Mouse (Mus musculus) adrenal gland, adult 18-20 months (tissue): ENCODE data around the gene Aff3. TPM values are rescaled to one million over a fixed set of nuclear protein-coding genes. Genes with fewer than 3 reads are reported as not detected.

ENCODE experiments used
- DNase-seq, 2 experiments: peaks; one replicate each; pipeline ENCODE4 v3.0.0; 2021 to 2022; ENCODE audit warnings: low spot score in 2 of 2
- total RNA-seq, 2 experiments: library from RNA; stranded (reverse); gene quantifications; 1 replicate in 1 of 2; 2 replicates in 1 of 2; pipeline ENCODE4 v1.2.3; 2021

Gene Aff3
- total RNA-seq, 2 experiments from 2014 or later, result 2.2 to 2.8 TPM

GRCm38 (mm10) chr1:38398566-38398965 lies 266.2 kb downstream of the Aff3 start:
- DNase-seq, result no peak

GRCm38 (mm10) chr1:38395194-38395681 lies 269.5 kb downstream of the Aff3 start:
- DNase-seq, result no peak

- DNase-seq, result no peak
Measured at GRCm38 (mm10) chr1:38394493-38394892, 270.3 kb downstream of the Aff3 start.

- DNase-seq, result no peak
Measured at GRCm38 (mm10) chr1:38393516-38393915, 271.2 kb downstream of the Aff3 start.

GRCm38 (mm10) chr1:38392928-38393327 lies 271.8 kb downstream of the Aff3 start:
- peak; percentile 29 to 43 for DNase-seq

GRCm38 (mm10) chr1:38390886-38391249 lies 273.9 kb downstream of the Aff3 start:
- DNase-seq, result no peak

- no peak for DNase-seq
Measured at GRCm38 (mm10) chr1:38390235-38390885, 274.4 kb downstream of the Aff3 start.

GRCm38 (mm10) chr1:38389576-38389975 lies 275.2 kb downstream of the Aff3 start:
- no peak for DNase-seq

GRCm38 (mm10) chr1:38388466-38388865 lies 276.3 kb downstream of the Aff3 start:
- no peak for DNase-seq

GRCm38 (mm10) chr1:38387438-38387837 lies 277.3 kb downstream of the Aff3 start:
- DNase-seq, result no peak

- no peak for DNase-seq
Measured at GRCm38 (mm10) chr1:38384457-38385121, 280.2 kb downstream of the Aff3 start.

GRCm38 (mm10) chr1:38384010-38384409 lies 280.7 kb downstream of the Aff3 start:
- DNase-seq, result no peak

- DNase-seq, result no peak
Measured at GRCm38 (mm10) chr1:38382683-38383082, 282.1 kb downstream of the Aff3 start.

- DNase-seq, result no peak
Measured at GRCm38 (mm10) chr1:38377930-38378329, 286.8 kb downstream of the Aff3 start.

GRCm38 (mm10) chr1:38369166-38369565 lies 295.6 kb downstream of the Aff3 start:
- no peak for DNase-seq

- peak in 1 of 2 experiments; percentile 15 for DNase-seq
Measured at GRCm38 (mm10) chr1:38368081-38368689, 296.6 kb downstream of the Aff3 start.

GRCm38 (mm10) chr1:38367404-38368080 lies 297.2 kb downstream of the Aff3 start:
- no peak for DNase-seq

GRCm38 (mm10) chr1:38363856-38364255 lies 300.9 kb downstream of the Aff3 start:
- DNase-seq, result no peak

GRCm38 (mm10) chr1:38362275-38362674 lies 302.5 kb downstream of the Aff3 start:
- no peak for DNase-seq

GRCm38 (mm10) chr1:38358797-38359349 lies 305.9 kb downstream of the Aff3 start:
- DNase-seq, result no peak
